Mouse (Mus musculus): ENCODE results near the gene Hpd.
A peak's percentile ranks its signal among the peaks of the same experiment; 100 is the strongest.
"Not testable (repeated sequence)": the region's sequence is repeated elsewhere in the genome, so short reads cannot be mapped to it uniquely, and the experiment has no call there.

The Hpd gene

DNA sequence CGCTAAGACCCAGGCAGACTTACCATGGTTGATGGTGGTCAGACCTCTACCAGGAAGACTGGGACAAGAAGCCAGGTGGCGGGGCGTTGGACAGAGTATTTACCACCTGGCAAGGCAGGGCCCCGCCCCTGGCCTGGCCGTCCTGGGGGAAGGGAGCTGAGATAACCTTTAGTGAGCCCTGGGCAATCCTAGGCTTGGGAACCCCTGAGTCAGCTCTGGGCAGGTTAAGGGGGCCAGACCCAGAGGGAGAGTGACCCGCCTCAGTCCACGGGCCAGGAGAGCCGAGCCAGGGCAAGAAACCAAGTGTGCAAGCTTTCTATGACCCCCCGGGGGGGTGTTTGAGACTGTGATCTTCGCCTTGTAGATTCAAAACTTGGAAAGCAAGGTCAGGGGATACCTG is at the start of gene Hpd:
Gene Hpd (minus strand): TSS at position 77 of the 400 bp plus-strand sequence.
- no peak for DNase-seq (ENCODE audit: low spot score)

DNA sequence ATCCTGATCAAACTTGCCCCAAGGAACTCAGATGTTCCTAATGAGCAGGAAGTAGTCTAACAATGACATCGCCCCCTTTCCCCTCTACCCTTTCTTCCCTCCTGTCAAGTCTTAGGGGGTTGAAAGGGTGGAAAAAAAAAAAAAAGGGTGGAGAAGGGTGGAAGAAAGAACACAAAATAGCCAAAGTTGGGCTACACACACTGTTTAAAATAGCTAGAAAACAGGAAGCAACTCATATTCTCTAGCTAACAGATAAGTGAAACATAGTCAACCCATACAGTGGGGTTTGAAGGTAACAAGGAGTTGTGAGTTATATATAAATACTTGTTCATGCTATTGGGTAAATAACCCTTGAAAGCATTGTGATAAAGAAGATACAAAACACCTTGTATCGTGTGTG is 49.7 kb upstream of the Hpd start:
- no peak for DNase-seq (ENCODE audit: low spot score)

DNA sequence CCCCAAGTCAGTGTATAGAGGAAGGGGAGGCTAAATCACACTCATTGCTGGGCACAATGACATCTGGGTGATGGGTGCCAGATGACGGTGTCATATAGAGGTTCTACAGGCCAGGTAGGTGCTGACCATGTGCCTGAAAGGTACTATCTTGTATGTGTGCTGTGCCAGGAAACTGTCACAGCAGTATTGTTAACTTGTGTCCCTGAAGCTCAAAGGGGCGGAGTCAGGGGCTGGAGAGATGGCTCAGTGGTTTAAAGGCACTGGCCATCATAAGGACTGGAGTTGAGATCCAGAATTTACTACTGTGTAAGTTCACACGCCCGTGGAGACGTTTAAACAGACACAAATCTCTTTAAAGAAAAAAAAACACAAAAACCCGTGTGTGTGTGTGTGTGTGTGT is 46.8 kb upstream of the Hpd start:
- DNase-seq (ENCODE audit: low spot score) = no peak

DNA sequence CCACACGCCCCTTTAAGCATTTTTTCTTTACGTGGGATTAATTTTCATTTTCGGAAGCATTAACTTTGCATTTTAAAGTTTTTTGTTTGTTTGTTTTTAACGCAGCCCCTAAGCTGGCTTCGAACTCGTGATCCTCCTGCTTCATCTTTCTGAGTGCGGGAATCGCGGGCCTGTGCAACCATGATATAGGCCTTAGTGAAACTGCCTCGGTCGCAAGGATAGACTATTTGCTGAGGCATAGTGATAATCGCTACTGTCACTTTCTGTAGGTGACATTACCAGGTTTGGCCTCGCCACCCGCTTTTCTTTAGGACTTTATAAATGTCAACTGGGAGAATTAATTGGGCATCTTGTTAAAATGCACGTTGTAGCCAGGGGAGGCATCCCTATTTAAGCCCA is 46.0 kb upstream of the Hpd start:
- DNase-seq (ENCODE audit: low spot score) = no peak

DNA sequence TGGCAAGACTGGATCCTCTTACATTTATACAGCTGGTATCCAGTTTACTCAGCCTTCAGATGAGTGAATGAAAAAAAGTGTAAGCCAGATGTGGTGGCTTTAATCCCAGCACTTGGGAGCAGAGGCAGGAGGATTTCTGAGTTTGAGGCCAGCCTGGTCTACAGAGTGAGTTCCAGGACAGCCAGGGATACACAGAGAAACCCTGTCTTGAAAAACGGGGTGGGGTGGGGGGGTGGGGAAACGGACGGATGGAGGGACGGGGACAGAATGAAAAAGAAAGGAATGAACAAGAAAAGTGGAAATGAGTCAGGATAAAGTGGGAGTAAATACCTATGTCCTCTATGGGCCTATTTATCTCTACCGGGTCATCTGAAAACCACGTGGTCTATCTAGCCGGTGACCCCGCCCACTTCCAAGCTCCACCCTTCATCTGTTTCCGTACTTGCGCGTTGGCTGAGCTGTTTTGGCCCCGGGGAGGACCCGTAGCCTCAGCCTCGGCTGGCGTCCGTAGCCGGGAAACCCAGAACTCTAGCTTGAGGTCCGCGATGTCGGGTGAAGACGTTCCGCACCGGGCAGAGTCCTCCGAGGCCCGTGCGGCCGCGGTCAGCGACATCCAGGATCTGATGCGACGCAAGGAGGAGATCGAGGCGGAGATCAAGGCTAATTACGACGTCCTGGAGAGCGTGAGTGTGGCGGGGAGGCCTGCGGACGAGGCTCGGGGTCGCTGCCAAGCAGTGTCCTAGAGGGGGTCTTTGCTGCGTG is 45.4 kb upstream of the Hpd start:
- peak; percentile 89 for DNase-seq (ENCODE audit: low spot score)

DNA sequence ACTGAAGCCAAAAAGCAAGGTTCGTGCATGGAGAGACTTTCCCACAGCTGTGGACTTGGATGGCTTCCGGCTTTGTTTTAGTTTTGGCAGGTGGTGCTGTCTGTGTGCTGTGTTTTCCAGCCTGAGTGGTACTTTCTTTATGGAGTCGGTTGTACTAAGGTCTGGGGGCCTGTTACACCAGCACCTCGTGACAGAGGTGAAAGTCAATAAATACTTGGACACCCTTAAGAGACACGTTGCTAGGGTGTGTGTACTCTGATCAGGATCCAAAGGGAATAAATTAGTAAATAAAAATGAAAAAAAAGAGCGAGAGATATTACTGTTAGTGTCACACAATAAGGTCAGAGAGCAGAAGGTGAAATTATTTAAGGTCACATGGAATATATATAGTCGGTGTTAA is 44.3 kb upstream of the Hpd start:
- no peak for DNase-seq (ENCODE audit: low spot score)

DNA sequence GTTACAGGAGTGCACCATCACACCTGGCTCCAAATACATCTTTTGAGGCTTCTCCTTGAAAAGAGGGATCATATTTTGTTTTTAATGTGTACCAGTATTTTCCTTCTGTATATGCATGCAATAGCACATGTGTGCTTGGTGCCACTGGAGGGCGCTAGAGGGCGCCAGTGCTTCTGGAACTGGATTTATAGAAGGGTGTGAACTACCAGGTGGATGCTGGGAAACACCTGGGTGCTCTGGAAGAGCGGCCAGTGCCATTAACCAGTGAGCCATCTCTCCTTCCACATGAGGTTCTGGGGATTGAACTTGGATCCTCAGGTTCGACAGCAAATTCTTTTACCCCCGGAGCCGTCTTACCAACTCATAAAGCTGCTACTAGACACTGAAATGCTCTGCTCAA is 41.3 kb upstream of the Hpd start:
- not testable (repeated sequence) for DNase-seq (ENCODE audit: low spot score)

DNA sequence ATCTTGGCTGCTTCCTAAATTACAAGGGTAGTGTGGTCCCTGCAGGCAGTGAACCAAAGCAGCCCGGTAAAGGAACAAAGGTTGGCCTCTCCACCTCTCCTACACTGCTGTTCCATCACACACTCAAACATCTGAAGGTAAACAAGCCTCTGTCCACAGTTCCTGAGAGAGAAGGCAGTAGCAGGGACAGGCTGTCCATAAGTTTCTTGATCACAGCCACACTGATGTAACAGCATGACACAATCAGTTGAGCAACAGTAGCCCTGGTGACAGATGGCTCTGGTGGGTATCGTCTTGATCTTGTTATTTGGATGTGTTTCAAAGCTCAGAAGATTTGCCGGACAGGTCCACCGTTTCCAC is 40.5 kb upstream of the Hpd start:
- no peak for DNase-seq (ENCODE audit: low spot score)

DNA sequence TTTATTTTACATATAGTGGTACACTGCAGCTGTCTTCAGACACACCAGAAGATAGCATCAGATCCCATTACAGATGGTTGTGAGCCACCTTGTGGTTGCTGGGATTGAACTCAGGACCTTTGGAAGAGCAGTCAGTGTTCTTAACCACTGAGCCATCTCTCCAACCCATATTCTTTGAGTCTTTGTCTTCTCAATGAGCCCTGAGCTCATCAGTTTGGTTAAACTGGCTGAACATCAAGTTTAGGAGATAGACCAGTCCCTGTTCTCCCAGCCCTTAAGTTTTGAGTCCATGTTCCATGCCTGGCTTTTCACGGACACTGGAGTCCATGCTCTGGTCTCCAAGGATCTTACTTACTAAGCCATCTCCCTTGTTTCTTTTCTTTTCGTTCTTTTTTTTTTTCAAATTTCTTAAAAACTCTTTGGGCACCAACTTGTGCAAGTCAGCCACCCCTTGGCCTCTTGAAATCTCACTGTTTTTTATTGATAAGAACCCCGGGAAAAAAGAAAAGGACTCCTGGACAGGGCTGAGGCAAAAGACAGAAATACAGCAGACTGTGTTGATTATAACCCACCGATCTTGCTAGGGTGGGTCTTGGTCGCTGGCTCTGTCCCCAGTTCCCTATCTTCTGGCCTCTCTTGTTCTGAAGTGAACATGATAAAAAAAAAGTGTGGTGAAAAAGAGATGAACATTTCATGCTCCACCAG is 40.0 kb upstream of the Hpd start:
- DNase-seq (ENCODE audit: low spot score) = not testable (repeated sequence)

DNA sequence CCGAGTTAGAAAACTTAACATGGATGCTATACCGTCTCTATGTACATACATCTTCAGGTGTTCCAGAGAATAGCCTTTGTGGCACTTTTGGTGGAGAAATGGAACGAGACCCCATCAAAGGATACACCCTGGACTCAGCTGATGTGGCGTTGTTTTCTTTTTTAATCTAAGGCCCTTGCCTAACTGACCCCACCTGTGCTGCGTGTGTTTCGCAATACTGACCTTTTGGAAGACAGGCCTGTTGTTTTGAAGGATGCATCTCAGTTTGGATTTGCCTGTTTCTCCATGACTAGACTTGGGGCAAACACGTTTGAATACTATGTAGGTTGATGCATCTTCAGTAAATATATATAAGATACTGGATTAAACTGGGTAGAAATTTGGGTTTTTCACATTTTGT is 21.1 kb upstream of the Hpd start:
- DNase-seq (ENCODE audit: low spot score) = not testable (repeated sequence)

DNA sequence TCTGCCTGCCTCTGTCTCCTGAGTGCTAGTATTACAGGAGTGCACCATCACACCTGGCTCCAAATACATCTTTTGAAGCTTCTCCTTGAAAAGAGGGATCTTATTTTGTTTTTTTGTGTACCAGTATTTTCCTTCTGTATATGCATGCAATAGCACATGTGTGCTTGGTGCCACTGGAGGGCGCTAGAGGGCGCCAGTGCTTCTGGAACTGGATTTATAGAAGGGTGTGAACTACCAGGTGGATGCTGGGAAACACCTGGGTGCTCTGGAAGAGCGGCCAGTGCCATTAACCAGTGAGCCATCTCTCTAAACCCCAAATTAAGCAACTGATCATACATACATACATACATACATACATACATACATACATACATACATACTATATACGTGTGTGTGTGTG is 20.2 kb upstream of the Hpd start:
- DNase-seq (ENCODE audit: low spot score) = not testable (repeated sequence)

DNA sequence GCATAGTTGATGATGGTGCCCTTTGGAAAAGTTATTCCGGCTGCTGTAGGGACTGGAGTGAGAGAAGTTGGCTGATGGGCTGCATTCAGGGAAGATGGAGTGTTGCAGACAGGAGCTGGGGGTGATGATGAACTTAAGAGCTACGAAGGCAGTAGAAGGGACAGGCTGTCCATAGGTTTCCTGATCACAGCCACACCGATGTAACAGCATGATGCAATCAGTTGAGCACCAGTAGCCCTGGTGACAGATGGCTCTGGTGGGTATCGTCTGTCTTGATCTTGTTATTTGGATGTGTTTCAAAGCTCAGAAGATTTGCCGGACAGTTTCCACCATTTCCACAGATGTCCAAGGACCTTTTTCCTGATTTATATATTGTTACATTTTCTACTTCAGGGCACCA is 19.5 kb upstream of the Hpd start:
- no peak for DNase-seq (ENCODE audit: low spot score)

DNA sequence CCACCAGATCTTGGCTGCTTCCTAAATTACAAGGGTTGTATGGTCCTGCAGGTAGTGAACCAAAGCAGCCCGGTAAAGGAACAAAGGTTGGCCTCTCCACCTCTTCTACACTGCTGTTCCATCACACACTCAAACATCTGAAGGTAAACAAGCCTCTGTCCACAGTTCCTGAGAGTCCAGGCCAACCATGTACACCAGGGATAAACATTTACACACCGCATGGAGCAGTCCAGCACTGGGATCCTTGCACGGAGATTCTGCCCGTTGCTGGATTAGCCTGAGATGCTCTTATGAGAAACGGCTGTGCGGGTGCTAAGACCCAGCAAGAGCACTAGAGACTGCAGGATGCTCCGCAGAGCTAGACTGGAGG is 19.0 kb upstream of the Hpd start:
- no peak for DNase-seq (ENCODE audit: low spot score)

DNA sequence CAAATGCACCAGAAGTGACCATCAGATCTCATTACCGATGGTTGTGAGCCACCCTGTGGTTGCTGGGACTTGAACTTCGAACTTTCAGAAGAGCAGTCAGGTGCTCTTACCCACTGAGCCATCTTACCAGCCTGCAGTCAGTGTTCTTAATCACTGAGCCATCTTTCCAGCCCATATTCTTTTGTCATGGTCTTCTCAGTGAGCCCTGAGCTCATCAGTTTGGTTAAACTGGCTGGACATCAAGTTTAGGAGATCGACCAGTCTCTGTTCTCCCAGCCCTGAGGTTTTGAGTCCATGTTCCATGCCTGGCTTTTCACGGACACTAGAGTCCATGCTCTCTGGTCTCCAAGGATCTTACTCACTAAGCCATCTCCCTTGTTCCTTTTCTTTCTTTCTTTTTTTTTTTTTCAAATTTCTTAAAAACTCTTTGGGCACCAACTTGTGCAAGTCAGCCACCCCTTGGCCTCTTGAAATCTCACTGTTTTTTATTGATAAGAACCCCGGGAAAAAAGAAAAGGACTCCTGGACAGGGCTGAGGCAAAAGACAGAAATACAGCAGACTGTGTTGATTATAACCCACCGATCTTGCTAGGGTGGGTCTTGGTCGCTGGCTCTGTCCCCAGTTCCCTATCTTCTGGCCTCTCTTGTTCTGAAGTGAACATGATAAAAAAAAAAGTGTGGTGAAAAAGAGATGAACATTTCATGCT is 18.4 kb upstream of the Hpd start:
- not testable (repeated sequence) for DNase-seq (ENCODE audit: low spot score)

DNA sequence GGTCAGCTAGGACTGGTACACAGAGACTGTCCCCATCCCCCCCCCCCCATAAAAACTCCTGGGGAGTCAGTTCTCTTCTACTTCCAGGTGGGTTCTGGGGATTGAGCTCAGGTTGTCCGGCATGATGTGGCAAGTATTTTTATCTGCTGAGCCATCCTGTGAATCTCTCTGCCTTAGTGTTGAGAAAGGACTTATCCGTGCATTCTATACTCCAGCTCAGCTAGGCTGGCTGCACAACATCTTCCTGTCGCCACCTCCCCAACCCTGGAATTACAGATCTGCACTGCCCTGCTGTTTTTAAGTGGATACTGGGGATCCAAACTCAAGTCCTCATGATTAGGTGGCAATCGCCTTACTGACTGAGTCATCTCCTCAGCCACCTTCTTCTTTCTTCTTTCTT is 16.0 kb upstream of the Hpd start:
- DNase-seq (ENCODE audit: low spot score) = no peak

DNA sequence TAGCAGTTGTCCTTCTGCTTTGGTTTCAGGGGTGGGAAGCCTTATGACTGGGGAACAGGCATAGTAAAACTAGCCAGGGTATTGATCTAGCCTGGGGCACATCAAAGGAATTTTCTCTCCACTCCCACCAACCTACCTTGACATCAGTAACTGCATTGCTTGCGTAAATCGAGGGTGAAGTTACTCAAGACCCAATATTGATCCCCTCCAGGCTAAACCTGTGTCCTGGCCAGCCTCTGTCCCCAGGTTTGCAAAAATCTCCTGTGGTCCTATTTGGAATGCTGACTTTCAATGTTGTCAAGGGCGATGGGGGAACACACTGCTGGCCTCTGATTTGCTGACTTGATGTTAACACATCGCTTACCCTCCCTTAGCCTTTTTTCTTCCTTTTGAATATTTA is 14.2 kb upstream of the Hpd start:
- DNase-seq (ENCODE audit: low spot score) = no peak

DNA sequence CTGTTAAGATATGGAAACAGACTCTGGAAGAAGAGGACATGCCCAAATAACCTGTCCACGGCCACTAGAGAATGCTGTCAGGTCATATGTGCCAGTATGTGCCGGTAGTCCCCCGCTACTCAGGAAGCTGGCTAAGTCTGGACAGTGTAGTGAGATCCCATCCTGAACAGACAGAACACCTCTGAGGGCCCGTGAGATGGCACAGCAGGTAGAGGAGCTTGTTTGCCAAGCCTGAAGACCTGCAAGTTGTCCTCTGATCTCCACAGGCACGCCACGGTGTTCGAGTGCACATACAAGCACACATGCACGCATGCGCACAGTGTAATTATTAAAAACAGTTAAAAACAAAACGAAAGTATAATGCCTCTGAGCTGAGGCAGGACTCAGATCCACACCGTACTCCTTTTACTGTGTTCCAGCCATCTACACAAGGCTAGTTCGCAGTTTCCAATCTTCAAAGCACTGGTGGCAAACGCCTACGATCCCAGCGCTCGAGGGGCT is 13.0 kb upstream of the Hpd start:
- DNase-seq (ENCODE audit: low spot score) = no peak

DNA sequence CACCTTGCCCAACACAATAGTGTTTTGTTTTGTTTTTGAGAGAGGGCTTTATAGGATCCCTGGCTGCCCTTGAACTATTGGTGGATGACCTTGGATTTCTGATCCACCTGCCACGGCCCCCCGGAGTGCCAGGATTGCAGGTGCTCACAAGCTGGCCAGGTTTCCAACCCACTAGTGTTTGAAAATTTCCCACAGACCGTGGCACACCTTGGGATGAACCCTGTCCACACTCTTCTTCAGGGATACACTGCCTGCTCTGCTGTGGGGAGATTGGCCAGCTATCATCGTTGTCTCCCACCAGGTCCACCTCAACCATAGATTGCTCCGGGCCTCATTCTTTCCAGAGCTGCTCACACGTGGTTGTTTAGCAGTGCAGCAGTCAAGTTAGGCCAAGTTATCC is 12.3 kb upstream of the Hpd start:
- no peak for DNase-seq (ENCODE audit: low spot score)

DNA sequence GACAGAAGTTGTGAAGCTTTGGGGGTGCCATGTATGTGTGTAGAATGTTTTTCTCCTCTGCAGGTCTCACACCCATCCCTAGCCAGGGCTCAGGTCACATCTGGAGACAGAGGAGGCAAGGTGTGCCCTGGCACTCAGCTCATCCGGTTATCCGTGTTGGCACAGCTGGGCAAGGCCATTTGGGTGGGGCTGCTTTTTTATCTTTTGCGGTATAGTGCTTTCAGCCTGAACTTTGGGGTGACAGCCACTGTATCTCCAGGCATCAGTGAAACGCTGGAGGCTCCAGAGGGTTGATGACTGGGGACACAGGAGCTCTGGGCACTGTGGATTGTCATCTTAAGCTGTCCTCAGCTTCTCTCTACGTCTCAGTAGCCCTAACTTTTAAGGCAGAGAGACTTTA is 10.9 kb upstream of the Hpd start:
- no peak for DNase-seq (ENCODE audit: low spot score)

DNA sequence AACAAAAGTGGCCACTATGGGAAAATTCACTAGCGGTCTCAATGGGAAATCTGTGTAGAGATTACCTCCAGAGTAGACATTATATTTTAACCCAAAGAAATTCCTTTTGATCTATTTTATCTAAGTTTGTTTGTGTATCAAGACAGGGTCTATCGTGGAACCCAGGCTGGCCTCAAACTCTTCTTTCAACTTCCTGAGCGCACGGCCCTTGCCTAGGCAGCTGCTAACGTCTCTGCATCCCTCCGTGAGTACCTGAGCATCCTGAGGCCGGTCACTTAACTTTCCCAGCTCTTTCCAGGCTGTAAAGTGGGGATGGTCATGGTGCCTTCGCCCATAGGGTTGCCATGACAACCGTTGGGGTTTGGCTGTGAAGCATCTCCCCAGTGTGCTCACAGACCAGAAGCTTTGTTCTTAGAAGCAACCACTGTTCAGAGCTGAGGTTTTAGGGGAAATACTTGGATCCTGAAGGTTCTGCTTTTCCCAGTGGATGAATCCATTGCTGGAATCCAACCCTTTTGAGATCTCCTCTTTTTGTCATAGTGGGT is 10.2 kb upstream of the Hpd start:
- DNase-seq (ENCODE audit: low spot score) = no peak

DNA sequence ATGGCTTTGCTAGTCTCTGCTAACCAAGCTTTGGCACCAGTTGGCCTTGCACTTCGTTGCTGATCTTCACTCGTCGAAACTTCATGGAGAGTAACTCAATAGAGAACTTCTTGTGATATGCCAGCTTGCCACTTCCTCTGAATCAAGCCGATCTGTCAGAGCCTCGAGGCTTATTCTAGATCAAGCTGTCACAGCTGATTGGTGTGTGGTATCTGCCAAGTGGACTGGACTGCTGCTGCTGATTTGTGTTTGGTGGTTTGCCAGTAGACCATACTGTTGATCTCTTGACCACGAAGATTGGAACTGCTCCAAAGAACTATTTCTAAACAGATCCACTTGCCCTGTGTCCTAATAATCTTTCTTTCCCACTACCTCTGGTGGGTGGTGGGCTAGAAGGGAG is 8.9 kb upstream of the Hpd start:
- no peak for DNase-seq (ENCODE audit: low spot score)

DNA sequence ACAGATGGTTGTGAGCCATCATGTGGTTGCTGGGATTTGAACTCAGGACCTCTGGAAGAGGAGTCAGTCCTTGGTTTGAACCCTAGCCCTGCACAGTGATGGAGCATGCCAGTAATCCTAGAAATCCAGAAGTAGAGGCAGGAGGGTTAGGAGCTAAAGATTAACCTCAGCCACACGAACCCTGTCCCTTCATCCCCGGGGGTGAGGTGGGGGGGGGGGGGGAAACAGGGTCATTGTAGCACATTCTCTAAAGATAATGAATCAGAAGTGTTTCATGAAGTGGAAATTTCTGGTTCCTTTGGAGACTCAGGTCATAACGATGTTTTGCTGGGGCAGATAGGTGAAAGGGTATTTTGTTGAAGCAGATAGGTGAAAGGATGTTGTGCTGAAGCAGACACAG is 8.4 kb upstream of the Hpd start:
- no peak for DNase-seq (ENCODE audit: low spot score)

DNA sequence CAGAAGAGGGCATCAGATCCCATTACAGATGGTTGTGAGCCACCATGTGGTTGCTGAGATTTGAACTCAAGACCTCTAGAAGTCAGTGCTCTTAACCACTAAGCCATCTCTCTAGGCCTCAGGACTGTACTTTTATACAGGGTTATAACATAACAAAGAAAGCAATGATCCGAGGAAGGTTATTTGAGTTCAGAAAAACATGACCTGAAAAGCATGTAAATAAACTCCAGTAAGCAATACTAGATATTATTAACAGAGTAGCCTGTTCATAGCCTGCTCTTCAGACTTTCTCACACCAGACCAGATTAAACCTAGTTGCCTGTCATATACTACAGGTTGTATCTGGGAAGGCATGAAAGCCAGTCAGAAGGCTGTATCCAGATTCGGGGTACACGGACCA is 4.8 kb upstream of the Hpd start:
- no peak for DNase-seq (ENCODE audit: low spot score)
